Mouse (Mus musculus): ENCODE measurements at regions not wholly inside any gene's neighbourhood (a gene's known extent, or its start where the extent isn't known, plus 50 kb on each side); places are given as distances from the start of the nearest gene placed in this dataset.
"Not testable (repeated sequence)": the region's sequence is repeated elsewhere in the genome, so short reads cannot be mapped to it uniquely, and the experiment has no call there.

GRCm38 (mm10) chr11:20390622-20391021, 58.1 kb upstream of the Slc1a4 start:
- DNase-seq (ENCODE audit: low spot score) = no peak

- DNase-seq (ENCODE audit: low spot score) = not testable (repeated sequence)
Measured at GRCm38 (mm10) chr11:20393302-20393701, 60.8 kb upstream of the Slc1a4 start.

DNA sequence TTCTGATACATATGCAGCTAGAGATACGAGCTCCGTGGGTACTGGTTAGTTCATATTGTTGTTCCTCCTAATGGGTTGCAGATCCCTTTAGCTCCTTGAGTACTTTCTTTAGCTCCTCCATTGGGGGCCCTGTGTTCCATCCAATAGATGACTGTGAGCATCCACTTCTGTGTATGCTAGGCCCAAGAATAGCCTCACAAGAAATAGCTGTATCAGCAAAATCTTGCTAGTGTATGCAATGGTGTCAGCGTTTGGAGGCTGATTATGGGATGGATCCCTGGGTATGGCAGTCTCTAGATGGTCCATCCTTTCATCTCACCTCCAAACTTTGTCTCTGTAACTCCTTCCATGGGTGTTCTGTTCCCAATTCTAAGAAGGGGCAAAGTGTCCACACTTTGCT, 61.3 kb upstream of the Slc1a4 start:
- DNase-seq (ENCODE audit: low spot score) = not testable (repeated sequence)

DNA sequence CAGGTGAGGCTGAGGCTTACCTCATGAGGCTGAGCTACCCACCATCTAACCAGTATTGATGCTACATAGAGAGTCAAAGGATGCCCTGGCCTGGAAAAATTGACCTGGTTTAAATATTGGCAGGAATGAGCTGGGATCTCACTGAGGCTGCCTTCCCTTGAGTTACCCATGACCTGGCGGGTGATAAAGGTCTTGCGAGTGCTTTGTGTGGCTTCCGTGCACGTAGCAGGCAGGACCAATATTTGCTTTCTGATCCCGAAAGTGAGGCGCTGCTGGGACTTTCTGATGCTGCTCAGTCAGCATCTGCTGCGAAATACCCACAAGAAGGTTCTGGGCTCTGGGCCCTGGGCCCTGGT, 63.3 kb upstream of the Slc1a4 start:
- DNase-seq (ENCODE audit: low spot score) = no peak

DNA sequence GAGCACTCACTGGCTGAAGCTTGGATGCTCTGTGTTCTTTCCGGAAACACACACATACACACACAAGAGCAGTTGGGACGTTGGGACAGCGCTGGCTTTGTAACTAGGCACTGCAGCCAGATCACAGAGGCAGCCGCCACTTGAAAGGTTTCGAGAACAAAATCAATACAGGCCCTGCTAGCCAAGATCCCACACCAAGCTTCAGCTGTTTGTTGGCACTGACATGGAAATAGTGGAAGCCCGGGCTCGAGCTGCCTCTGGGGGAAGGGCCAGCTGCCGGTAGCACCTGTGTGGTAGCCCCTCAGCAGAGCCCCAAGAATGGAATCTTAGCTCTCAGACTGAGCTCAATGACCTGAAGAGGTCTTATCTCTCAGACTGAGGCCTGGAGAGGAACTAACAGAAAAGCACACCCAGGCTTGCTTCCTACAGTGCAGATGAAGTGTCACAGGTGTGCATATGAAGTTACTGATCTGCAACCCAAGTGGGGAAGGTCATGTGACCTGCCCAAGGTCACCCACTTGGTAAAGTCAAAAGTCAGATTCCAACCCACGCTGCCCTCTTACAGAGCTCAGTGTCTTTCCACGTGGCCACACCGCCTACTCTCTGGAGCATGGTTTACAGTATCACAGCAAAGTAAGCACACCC, 63.8 kb upstream of the Slc1a4 start:
- DNase-seq (ENCODE audit: low spot score) = no peak

DNA sequence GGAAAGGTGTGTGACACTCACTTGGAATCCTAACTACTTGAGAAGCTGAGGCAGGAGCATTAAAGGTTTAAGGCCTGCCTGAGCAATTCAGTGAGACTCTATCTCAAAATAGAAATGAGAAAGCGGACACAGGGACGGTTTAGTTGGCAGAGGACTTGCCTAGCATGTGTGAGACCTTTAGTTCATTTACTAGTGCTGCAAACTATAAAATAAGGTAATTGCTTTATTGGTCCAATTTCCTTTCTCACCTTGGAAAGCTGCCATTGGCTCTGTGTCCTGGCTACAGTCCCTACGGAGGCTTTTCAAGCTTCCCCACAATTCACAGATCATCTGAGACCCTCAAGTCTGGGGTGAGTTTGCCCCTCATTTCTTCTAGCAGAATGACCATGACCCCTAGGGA, 64.4 kb upstream of the Slc1a4 start:
- no peak for DNase-seq (ENCODE audit: low spot score)

DNA sequence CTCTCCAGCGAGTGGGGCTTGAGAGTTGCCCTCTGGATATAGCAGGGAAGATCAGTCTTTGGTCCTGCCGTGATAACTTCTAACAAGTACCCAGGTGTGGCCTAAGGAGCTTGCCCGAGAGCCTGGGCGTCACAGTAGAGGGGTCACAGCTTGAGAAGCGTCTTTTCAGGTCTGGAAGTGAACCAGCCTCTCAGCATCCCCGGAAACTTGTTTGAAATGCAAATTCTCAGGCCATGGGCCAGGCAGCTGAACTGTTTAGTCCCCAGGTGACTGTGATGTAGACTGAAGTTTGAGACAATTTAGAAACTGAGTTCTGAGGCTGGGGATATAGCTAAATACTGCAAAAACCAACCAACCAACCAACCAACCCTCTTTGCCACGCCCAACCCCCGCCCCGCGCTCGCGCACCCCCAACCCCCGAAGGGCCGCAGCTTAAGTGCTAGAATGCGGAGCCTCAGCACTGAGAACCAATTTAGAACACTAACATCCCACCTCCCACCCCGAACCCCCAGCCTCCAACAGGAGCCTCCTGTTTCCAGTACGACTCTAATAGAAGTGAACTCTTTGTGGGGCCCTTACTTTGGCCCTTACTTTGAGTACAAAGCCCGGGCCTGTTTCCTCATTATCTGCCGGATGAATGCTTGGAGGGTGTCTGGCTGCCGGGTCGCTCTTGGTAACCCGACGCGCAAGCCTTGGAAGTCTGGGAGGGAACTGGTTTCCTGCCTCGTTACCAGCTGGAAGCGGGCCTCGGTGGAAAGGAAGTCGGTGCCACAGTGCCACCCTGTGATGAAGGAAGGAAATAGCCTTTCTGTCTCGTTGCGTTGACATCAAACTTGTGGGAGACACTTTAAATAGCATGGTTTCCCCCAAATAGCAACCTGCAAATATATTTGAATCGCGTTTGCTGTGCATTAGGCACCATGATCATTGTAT, 68.1 kb upstream of the Slc1a4 start:
- peak; percentile 85 for DNase-seq (ENCODE audit: low spot score)

DNA sequence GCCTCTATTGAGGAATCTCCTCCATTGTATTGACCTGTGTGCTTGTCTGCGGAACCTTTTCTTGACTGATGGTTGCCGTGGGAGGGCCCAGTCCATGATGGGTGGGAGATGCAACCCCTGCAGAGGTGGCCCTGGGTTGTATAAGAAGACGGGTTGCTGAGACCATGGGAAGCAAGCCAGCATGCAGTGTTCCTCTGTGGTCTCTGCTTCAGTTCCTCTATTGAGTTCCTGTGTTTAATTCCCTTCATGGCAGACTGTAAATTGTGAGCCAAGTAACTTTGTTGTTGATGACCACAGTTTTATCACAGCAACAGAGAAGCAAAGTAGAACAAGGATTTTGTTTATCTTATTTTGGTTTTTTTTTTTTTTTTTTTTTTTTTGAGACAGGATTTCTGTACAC, 70.9 kb upstream of the Slc1a4 start:
- DNase-seq (ENCODE audit: low spot score) = no peak

GRCm38 (mm10) chr11:20404476-20404875, 72.0 kb upstream of the Slc1a4 start:
- no peak for DNase-seq (ENCODE audit: low spot score)

DNA sequence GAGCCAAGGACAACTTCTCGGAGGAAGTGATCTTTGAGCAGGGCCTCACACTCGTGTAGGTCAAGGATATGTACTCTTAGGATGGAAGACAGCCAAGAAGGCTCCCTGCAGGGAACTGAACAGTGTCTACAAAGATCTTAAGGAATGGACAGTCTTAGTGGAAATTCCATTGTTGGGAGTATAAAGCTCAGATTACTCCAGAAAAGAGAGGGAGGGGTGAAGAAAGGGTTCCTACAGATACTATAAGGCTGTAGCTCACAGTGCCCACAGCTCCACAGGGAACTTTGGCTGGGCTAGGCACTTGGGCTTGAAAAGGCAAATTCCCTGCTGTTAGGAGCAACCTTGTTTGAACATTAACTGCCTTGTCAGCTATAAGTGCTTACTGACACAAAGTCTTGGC, 85.6 kb upstream of the Slc1a4 start:
- DNase-seq (ENCODE audit: low spot score) = no peak

- DNase-seq (ENCODE audit: low spot score) = no peak
Measured at GRCm38 (mm10) chr11:20420876-20421275, 88.4 kb upstream of the Slc1a4 start.

DNA sequence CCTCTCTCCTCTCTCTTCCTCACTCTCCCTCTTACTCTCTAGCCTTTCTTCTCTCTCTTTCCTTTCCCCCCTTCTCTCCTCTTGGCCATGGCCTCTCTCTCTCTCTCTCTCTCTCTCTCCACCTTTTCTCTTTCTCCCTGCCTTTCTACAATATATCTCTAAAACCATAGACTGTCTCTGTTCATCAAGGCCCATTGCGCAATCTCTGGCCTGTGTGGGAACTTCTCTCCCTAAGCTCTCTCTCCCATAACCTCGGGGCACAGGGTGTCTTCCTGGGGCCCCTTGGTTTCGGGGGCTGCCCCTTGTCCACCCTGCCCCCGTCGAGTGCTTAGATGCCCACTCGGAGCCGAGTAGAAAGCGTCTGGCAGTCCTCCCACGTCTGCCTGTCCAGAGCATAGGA, 103.5 kb upstream of the Slc1a4 start:
- DNase-seq (ENCODE audit: low spot score) = no peak

GRCm38 (mm10) chr11:20442476-20442875, 100.6 kb upstream of the Sertad2 start:
- no peak for DNase-seq (ENCODE audit: low spot score)

- DNase-seq (ENCODE audit: low spot score) = no peak
Measured at GRCm38 (mm10) chr11:20445061-20445902, 97.8 kb upstream of the Sertad2 start.

- DNase-seq (ENCODE audit: low spot score) = peak; percentile 69
Measured at GRCm38 (mm10) chr11:20445903-20446264, 97.2 kb upstream of the Sertad2 start.

GRCm38 (mm10) chr11:20452901-20453300, 90.2 kb upstream of the Sertad2 start:
- no peak for DNase-seq (ENCODE audit: low spot score)

- no peak for DNase-seq (ENCODE audit: low spot score)
Measured at GRCm38 (mm10) chr11:20453786-20454185, 89.3 kb upstream of the Sertad2 start.

DNA sequence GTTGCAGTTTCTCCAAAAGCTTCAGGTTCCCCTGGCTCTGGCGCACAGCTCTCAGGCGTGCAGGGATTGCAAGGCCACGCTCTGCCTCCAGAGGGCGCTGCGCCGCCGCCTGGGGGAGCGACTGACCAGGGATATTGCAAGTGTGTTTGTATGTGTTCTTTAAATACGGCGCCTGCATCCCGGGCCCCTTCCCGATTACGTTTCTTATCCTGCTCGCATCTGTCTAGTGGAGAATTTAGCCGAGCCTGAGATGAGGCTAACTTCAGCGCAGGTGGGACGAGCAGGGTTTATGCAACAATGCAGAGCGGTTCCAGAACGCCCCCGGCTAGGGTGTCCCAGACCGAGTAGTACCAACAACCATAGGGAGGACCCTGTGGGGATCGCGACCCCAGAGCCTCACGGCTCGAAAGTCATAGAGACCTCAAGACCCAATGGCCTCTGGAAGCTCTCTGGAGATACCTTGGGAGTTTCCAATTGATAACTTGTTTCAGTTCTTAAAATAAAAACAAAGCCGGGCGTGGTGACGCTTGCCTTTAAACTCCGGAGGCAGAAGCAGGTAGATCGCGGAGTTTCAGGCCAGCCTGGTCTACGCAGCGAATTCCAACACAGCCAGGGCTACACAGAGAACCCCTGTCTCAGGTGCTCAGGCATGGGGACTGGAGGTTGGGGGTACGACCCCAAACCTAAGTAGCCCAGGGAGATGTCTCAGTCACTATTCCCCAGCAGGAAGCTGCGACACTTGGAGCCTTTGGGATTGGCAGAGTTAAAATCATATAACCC, 87.8 kb upstream of the Sertad2 start:
- peak; percentile 85 for DNase-seq (ENCODE audit: low spot score)

- DNase-seq (ENCODE audit: low spot score) = no peak
Measured at GRCm38 (mm10) chr11:20455865-20456648, 87.0 kb upstream of the Sertad2 start.

DNA sequence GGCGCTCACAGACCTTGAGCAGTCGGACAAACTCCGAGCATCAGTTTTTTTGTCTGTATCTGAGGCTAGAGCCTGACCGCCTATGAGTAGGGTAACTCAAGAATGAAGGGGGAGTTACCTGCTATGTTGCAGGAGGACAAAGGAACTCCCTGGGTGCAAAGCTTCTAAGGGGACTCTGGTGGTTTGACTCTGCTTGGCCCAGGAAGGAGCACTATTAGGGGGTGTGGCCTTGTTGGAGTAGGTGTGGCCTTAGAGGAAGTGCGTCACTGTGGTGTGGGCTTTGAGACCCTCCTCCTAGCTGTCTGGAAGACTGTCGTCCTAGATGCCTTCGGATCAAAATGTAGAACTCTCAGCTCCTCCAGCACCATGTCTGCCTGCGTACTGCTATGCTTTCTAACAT, 83.9 kb upstream of the Sertad2 start:
- no peak for DNase-seq (ENCODE audit: low spot score)

GRCm38 (mm10) chr11:20460501-20460921, 82.5 kb upstream of the Sertad2 start:
- DNase-seq (ENCODE audit: low spot score) = no peak
